ENCODE assay signal across 7 mouse cellular contexts in genomic region chr4:21878776-21879175, GRCm38 (mm10). TPM values are rescaled to one million over a fixed set of nuclear protein-coding genes. Genes with fewer than 3 reads are reported as not detected.
DNase-seq lines count a peak whose midpoint lies in the region; ATAC-seq and TF ChIP-seq lines count a peak whose summit lies in the region.

No protein-coding gene starts in this region.

- TF ChIP-seq EP300 in lung, postnatal 0 days (IDR thresholded peaks at IDR 0.05) = no peak

- peak overlapping the region; percentile 67; the same call in 1 of the 2 replicates for H3K4me2 ChIP-seq in lung, postnatal 0 days (replicated peaks; ENCODE audit: low read depth, low read length)
- peak overlapping the region; percentile 53 for H3K4me2 ChIP-seq in limb, embryonic 14.5 days (replicated peaks; ENCODE audit: low read depth, low read length, severe bottlenecking)
- H3K4me2 ChIP-seq in stomach, embryonic 15.5 days = peak overlapping the region; percentile 54

- DNase-seq in lung, postnatal 0 days (ENCODE audit: low spot score) = no peak
- no peak for DNase-seq in lung, postnatal 36 days
- DNase-seq in forebrain, embryonic 10.5 days (ENCODE audit: extremely low spot score, low spot score) = no peak
- no peak for DNase-seq in limb, embryonic 14.5 days (ENCODE audit: low spot score)
- DNase-seq in thymus, adult 2 months = no peak
- DNase-seq in right cerebral cortex, postnatal 36 days (ENCODE audit: low spot score in 2 of 2) = no peak

- H3K4me3 ChIP-seq in lung, postnatal 0 days (ENCODE audit: low read depth, low read length) = peak overlapping the region; percentile 81; the same call in 1 of the 2 replicates
- H3K4me3 ChIP-seq in forebrain, embryonic 10.5 days = peak overlapping the region; percentile 74
- H3K4me3 ChIP-seq in limb, embryonic 14.5 days (replicated peaks; ENCODE audit: low read length) = peak overlapping the region; percentile 71
- peak overlapping the region; percentile 69 for H3K4me3 ChIP-seq in stomach, embryonic 15.5 days (replicated peaks)
- no peak overlapping the region for H3K4me3 ChIP-seq in thymus, adult 2 months (ENCODE audit: control insufficient read depth, insufficient read depth, low read length)

- H3K36me3 ChIP-seq in lung, postnatal 0 days (ENCODE audit: insufficient read depth, low read length) = peaks cover 7% of the 10 kb centered on the region; the same call in 1 of the 2 replicates
- peaks cover 32% of the 10 kb centered on the region for H3K36me3 ChIP-seq in forebrain, embryonic 10.5 days (replicated peaks)
- H3K36me3 ChIP-seq in limb, embryonic 14.5 days (ENCODE audit: control insufficient read depth, insufficient read depth, low read length) = peaks cover 30% of the 10 kb centered on the region
- peaks cover 3% of the 10 kb centered on the region for H3K36me3 ChIP-seq in stomach, embryonic 15.5 days
- peaks cover 20% of the 10 kb centered on the region for H3K36me3 ChIP-seq in thymus, adult 2 months (ENCODE audit: control insufficient read depth, insufficient read depth, low read length)

- WGBS in lung, postnatal 0 days = 23% methylated on average over 6 of the region's 6 CpGs
- 45% methylated on average over 6 of the region's 6 CpGs for WGBS in forebrain, embryonic 10.5 days
- 13% methylated on average over 6 of the region's 6 CpGs for WGBS in limb, embryonic 14.5 days
- 15% methylated on average over 6 of the region's 6 CpGs for WGBS in stomach, embryonic 15.5 days
- WGBS in thymus, adult 2 months = 33% methylated on average over 6 of the region's 6 CpGs

- no peaks in the 10 kb centered on the region for H3K27me3 ChIP-seq in lung, postnatal 0 days (replicated peaks; ENCODE audit: insufficient read depth, low read length)
- no peaks in the 10 kb centered on the region for H3K27me3 ChIP-seq in forebrain, embryonic 10.5 days (ENCODE audit: poor library complexity, severe bottlenecking)
- no peaks in the 10 kb centered on the region for H3K27me3 ChIP-seq in limb, embryonic 14.5 days (ENCODE audit: control insufficient read depth, insufficient read depth, low read length)
- no peaks in the 10 kb centered on the region for H3K27me3 ChIP-seq in stomach, embryonic 15.5 days (replicated peaks)
- H3K27me3 ChIP-seq in thymus, adult 2 months (ENCODE audit: control insufficient read depth, insufficient read depth, low read length) = no peaks in the 10 kb centered on the region

- H3K9ac ChIP-seq in lung, postnatal 0 days (replicated peaks; ENCODE audit: low read depth) = no peak overlapping the region
- 0 out of 2 replicates have a peak overlapping the region, but pooled peaks have one; percentile 83 for H3K9ac ChIP-seq in limb, embryonic 14.5 days (ENCODE audit: low read depth, low read length, severe bottlenecking)
- no peak overlapping the region for H3K9ac ChIP-seq in stomach, embryonic 15.5 days

- no peak for TF ChIP-seq POLR2A in limb, embryonic 14.5 days (IDR thresholded peaks at IDR 0.05; ENCODE audit: borderline replicate concordance, extremely low read depth, insufficient read depth, insufficient read length)
- TF ChIP-seq POLR2A in thymus, adult 2 months (IDR thresholded peaks at IDR 0.05; ENCODE audit: control insufficient read depth, extremely low read depth, insufficient read depth, low read length, poor library complexity) = no peak

- ATAC-seq in lung, postnatal 0 days = no peak
- 0 out of 2 replicates have a peak, but pooled peaks have one; percentile 1 for ATAC-seq in limb, embryonic 14.5 days (ENCODE audit: low FRiP score, low read depth)
- ATAC-seq in stomach, embryonic 15.5 days (ENCODE audit: insufficient read depth, low FRiP score, low read depth) = no peak

- no peaks in the 10 kb centered on the region for H3K4me1 ChIP-seq in lung, postnatal 0 days (ENCODE audit: insufficient read depth, low read depth, low read length)
- H3K4me1 ChIP-seq in forebrain, embryonic 10.5 days = peaks cover 10% of the 10 kb centered on the region; the same call in 1 of the 2 replicates
- no peaks in the 10 kb centered on the region for H3K4me1 ChIP-seq in limb, embryonic 14.5 days (ENCODE audit: control insufficient read depth, insufficient read depth, low read length)
- H3K4me1 ChIP-seq in stomach, embryonic 15.5 days = no peaks in the 10 kb centered on the region
- H3K4me1 ChIP-seq in thymus, adult 2 months (replicated peaks; ENCODE audit: control insufficient read depth, insufficient read depth, low read length) = no peaks in the 10 kb centered on the region

- no peak for TF ChIP-seq CTCF in lung, postnatal 0 days (IDR thresholded peaks at IDR 0.05)
- no peak for TF ChIP-seq CTCF in thymus, adult 2 months (IDR thresholded peaks at IDR 0.05; ENCODE audit: borderline replicate concordance, control insufficient read depth, extremely low read depth, insufficient read depth, low read length, poor library complexity)

- no peaks in the 10 kb centered on the region for H3K9me3 ChIP-seq in lung, postnatal 0 days (ENCODE audit: low read length)
- H3K9me3 ChIP-seq in forebrain, embryonic 10.5 days = no peaks in the 10 kb centered on the region
- no peaks in the 10 kb centered on the region for H3K9me3 ChIP-seq in limb, embryonic 14.5 days (ENCODE audit: control insufficient read depth, low read length)
- no peaks in the 10 kb centered on the region for H3K9me3 ChIP-seq in stomach, embryonic 15.5 days

- H3K27ac ChIP-seq in lung, postnatal 0 days (ENCODE audit: low read length) = 0 out of 2 replicates have a peak overlapping the region, but pooled peaks have one; percentile 94
- H3K27ac ChIP-seq in forebrain, embryonic 10.5 days = no peak overlapping the region
- H3K27ac ChIP-seq in limb, embryonic 14.5 days (replicated peaks; ENCODE audit: low read depth, low read length) = no peak overlapping the region
- H3K27ac ChIP-seq in stomach, embryonic 15.5 days = no peak overlapping the region
- no peak overlapping the region for H3K27ac ChIP-seq in thymus, adult 2 months (ENCODE audit: control insufficient read depth, insufficient read depth, low read length)

RNA-seq across cellular contexts. Expression of gene Coq3, which starts 0.7 kb away (rescaled TPM):
- 9.7 and 9.8 TPM in 2 replicates for polyA plus RNA-seq in lung, postnatal 0 days (2015; fragmentation: Nextera tagmentation; extraction: Ambion mirVana)
- 12.8 and 13.1 TPM in 2 replicates for polyA plus RNA-seq in forebrain, embryonic 10.5 days (2016; fragmentation: Nextera tagmentation; extraction: Ambion mirVana)
- polyA plus RNA-seq in limb, embryonic 14.5 days (2012; rRNA removed) = 5.8 and 6.6 TPM in 2 replicates
- 12.4 TPM in 2 replicates for polyA plus RNA-seq in limb, embryonic 14.5 days (2014; fragmentation: Nextera tagmentation; extraction: Ambion mirVana)
- 13.9 and 14.6 TPM in 2 replicates for polyA plus RNA-seq in stomach, embryonic 15.5 days (2015; fragmentation: Nextera tagmentation; extraction: Ambion mirVana)
- 2.2 and 3.2 TPM in 2 replicates for polyA plus RNA-seq in thymus, adult 2 months (2012; rRNA removed)

RNA-seq across cellular contexts. Expression of gene Pnisr, which starts 31.4 kb away (rescaled TPM):
- 70.8 and 95.2 TPM in 2 replicates for polyA plus RNA-seq in lung, postnatal 0 days (2015; fragmentation: Nextera tagmentation; extraction: Ambion mirVana)
- 143 and 163 TPM in 2 replicates for polyA plus RNA-seq in forebrain, embryonic 10.5 days (2016; fragmentation: Nextera tagmentation; extraction: Ambion mirVana)
- polyA plus RNA-seq in limb, embryonic 14.5 days (2012; rRNA removed) = 228 and 239 TPM in 2 replicates
- 133 and 159 TPM in 2 replicates for polyA plus RNA-seq in limb, embryonic 14.5 days (2014; fragmentation: Nextera tagmentation; extraction: Ambion mirVana)
- 126 and 127 TPM in 2 replicates for polyA plus RNA-seq in stomach, embryonic 15.5 days (2015; fragmentation: Nextera tagmentation; extraction: Ambion mirVana)
- 122 TPM in 2 replicates for polyA plus RNA-seq in thymus, adult 2 months (2012; rRNA removed)

RNA-seq across cellular contexts. Expression of gene Faxc, which starts 52.4 kb away (rescaled TPM):
- polyA plus RNA-seq in lung, postnatal 0 days (2015; fragmentation: Nextera tagmentation; extraction: Ambion mirVana) = 0.47 and 0.49 TPM in 2 replicates
- polyA plus RNA-seq in forebrain, embryonic 10.5 days (2016; fragmentation: Nextera tagmentation; extraction: Ambion mirVana) = 9.0 and 10.5 TPM in 2 replicates
- polyA plus RNA-seq in limb, embryonic 14.5 days (2012; rRNA removed) = 11.5 and 13.6 TPM in 2 replicates
- 7.0 and 10.0 TPM in 2 replicates for polyA plus RNA-seq in limb, embryonic 14.5 days (2014; fragmentation: Nextera tagmentation; extraction: Ambion mirVana)
- polyA plus RNA-seq in stomach, embryonic 15.5 days (2015; fragmentation: Nextera tagmentation; extraction: Ambion mirVana) = 3.6 and 4.7 TPM in 2 replicates
- 0.33 and 0.40 TPM in 2 replicates for polyA plus RNA-seq in thymus, adult 2 months (2012; rRNA removed)
